Mouse (Mus musculus) NIH3T3 (cell line): ENCODE data around the gene 4930519G04Rik.
"Not testable (repeated sequence)": the region's sequence is repeated elsewhere in the genome, so short reads cannot be mapped to it uniquely, and the experiment has no call there.

ENCODE experiments used
- DNase-seq: peaks from one replicate; pipeline ENCODE4 v3.0.0-alpha.2; 2012; ENCODE audit warnings: low read depth

Gene 4930519G04Rik

GRCm38 (mm10) chr5:114853364-114853763, at the start of gene 4930519G04Rik:
Gene 4930519G04Rik (plus strand): TSS chr5:114853664.
- not testable (repeated sequence) for DNase-seq

GRCm38 (mm10) chr5:114804335-114804734, 49.1 kb upstream of the 4930519G04Rik start:
- no peak for DNase-seq

- DNase-seq: peak; percentile 66
Observed at GRCm38 (mm10) chr5:114804958-114805357, 48.5 kb upstream of the 4930519G04Rik start.

GRCm38 (mm10) chr5:114805436-114806350, 47.8 kb upstream of the 4930519G04Rik start:
- DNase-seq: no peak

- DNase-seq: no peak
Observed at GRCm38 (mm10) chr5:114806636-114807035, 46.8 kb upstream of the 4930519G04Rik start.

- DNase-seq: no peak
Observed at GRCm38 (mm10) chr5:114807063-114807462, 46.4 kb upstream of the 4930519G04Rik start.

- DNase-seq: peak; percentile 44
Observed at GRCm38 (mm10) chr5:114807468-114807867, 46.0 kb upstream of the 4930519G04Rik start.

GRCm38 (mm10) chr5:114807893-114808292, 45.6 kb upstream of the 4930519G04Rik start:
- DNase-seq: no peak

- no peak for DNase-seq
Observed at GRCm38 (mm10) chr5:114808385-114808784, 45.1 kb upstream of the 4930519G04Rik start.

- no peak for DNase-seq
Observed at GRCm38 (mm10) chr5:114809181-114809756, 44.2 kb upstream of the 4930519G04Rik start.

- DNase-seq: no peak
Observed at GRCm38 (mm10) chr5:114809826-114810225, 43.6 kb upstream of the 4930519G04Rik start.

GRCm38 (mm10) chr5:114813525-114814181, 39.8 kb upstream of the 4930519G04Rik start:
- peak; percentile 77 for DNase-seq

- DNase-seq: peak; percentile 34
Observed at GRCm38 (mm10) chr5:114816599-114816998, 36.9 kb upstream of the 4930519G04Rik start.

- DNase-seq: no peak
Observed at GRCm38 (mm10) chr5:114818124-114818523, 35.3 kb upstream of the 4930519G04Rik start.

GRCm38 (mm10) chr5:114822796-114823688, 30.4 kb upstream of the 4930519G04Rik start, which contains the start of gene 1500011B03Rik:
Gene 1500011B03Rik (minus strand): TSS chr5:114823468.
- DNase-seq: no peak

GRCm38 (mm10) chr5:114824197-114824596, 29.3 kb upstream of the 4930519G04Rik start:
- peak; percentile 62 for DNase-seq

GRCm38 (mm10) chr5:114825978-114826691, 27.3 kb upstream of the 4930519G04Rik start:
- no peak for DNase-seq

GRCm38 (mm10) chr5:114827427-114827826, 26.0 kb upstream of the 4930519G04Rik start:
- DNase-seq: peak; percentile 74

GRCm38 (mm10) chr5:114829740-114830139, 23.7 kb upstream of the 4930519G04Rik start:
- no peak for DNase-seq

- no peak for DNase-seq
Observed at GRCm38 (mm10) chr5:114836886-114837285, 16.6 kb upstream of the 4930519G04Rik start.

GRCm38 (mm10) chr5:114840481-114840880, 13.0 kb upstream of the 4930519G04Rik start:
- DNase-seq: not testable (repeated sequence)
